Mouse (Mus musculus) small intestine, adult 2 months (tissue): ENCODE measurements around the gene Tomm22. TPM values are rescaled to one million over a fixed set of nuclear protein-coding genes. Genes with fewer than 3 reads are reported as not detected.

Experiments used
- H3K27ac ChIP-seq: fragments of 200-500 bp; 2 replicates; pipeline ENCODE4 v1.5.1; 2012; ENCODE audit warnings: low read depth, low read length, control low read depth, inconsistent platforms; ENCODE audit not compliant: insufficient read depth
- H3K27me3 ChIP-seq: fragments of 200-500 bp; 2 replicates; pipeline ENCODE4 v1.6.1; 2012; ENCODE audit warnings: mild to moderate bottlenecking, moderate library complexity, low read length, inconsistent platforms; ENCODE audit not compliant: control insufficient read depth, insufficient read depth
- H3K36me3 ChIP-seq: fragments of 200-500 bp; 2 replicates; pipeline ENCODE4 v1.6.1; 2012; ENCODE audit warnings: mild to moderate bottlenecking, low read length, control low read depth, inconsistent platforms; ENCODE audit not compliant: control insufficient read depth, insufficient read depth
- H3K4me1 ChIP-seq: fragments of 200-500 bp; 2 replicates; pipeline ENCODE4 v1.6.1; 2012; ENCODE audit warnings: low read length, inconsistent platforms, mixed read lengths; ENCODE audit not compliant: control insufficient read depth, insufficient read depth, insufficient read length
- H3K4me3 ChIP-seq: fragments of 200-500 bp; 2 replicates; pipeline ENCODE4 v1.5.1; 2012; ENCODE audit warnings: low read depth, mild to moderate bottlenecking, control low read depth, inconsistent platforms, low read length, moderate library complexity
- CTCF ChIP-seq: fragments of 200-500 bp; IDR thresholded peaks from 2 replicates; pipeline ENCODE4 v1.5.1; 2012; ENCODE audit warnings: low read depth, mild to moderate bottlenecking, control low read depth, inconsistent platforms, low read length, moderate library complexity, mixed read lengths; ENCODE audit not compliant: insufficient replicate concordance, insufficient read length; ENCODE audit errors: extremely low read depth
- POLR2A ChIP-seq: fragments of 200-500 bp; IDR thresholded peaks from 2 replicates; pipeline ENCODE4 v1.6.1; 2012; ENCODE audit warnings: low read depth, mild to moderate bottlenecking, control low read depth, inconsistent platforms, low read length, moderate library complexity
- WGBS: fragments of 180-500 bp; shearing (Covaris S2); methylation state at CpG from one replicate; pipeline ENCODE4 v1.1.7; 2018; 5-methylcytosine and 5-hydroxymethylcytosine counted together
- polyA plus RNA-seq: library from polyadenylated mRNA; depleted of rRNA; stranded (reverse); fragments of >200 nt; gene quantifications from 2 replicates; pipeline ENCODE4 v1.2.3, GENCODE M21; 2012; rRNA removed

Tomm22 gene
- polyA plus RNA-seq, 1 experiment: 21.7 TPM

- TF ChIP-seq POLR2A (no peak), CTCF (no peak)
- Histone ChIP-seq H3K27me3 (no peaks in the 10 kb centered on the region), H3K4me3 (no peak overlapping the region), H3K36me3 (peaks cover 33% of the 10 kb centered on the region), H3K4me1 (no peaks in the 10 kb centered on the region), H3K27ac (no peak overlapping the region)
- WGBS: 86% methylated on average over 17 of the region's 17 CpGs
Observed at GRCm38 (mm10) chr15:79706603-79707214, 36.0 kb downstream of the Tomm22 start.

- no peaks in the 10 kb centered on the region for H3K27me3 ChIP-seq
- no peak overlapping the region for H3K27ac ChIP-seq
- no peak overlapping the region for H3K4me3 ChIP-seq
- H3K36me3 ChIP-seq: peaks cover 46% of the 10 kb centered on the region
- TF ChIP-seq POLR2A (no peak), CTCF (no peak)
- no peaks in the 10 kb centered on the region for H3K4me1 ChIP-seq
- 93% methylated on average over 5 of the region's 5 CpGs for whole genome bisulfite sequencing
Observed at GRCm38 (mm10) chr15:79708229-79708822, 37.7 kb downstream of the Tomm22 start.

- Histone ChIP-seq H3K36me3 (peaks cover 76% of the 10 kb centered on the region), H3K4me3 (no peak overlapping the region), H3K27me3 (no peaks in the 10 kb centered on the region), H3K4me1 (no peaks in the 10 kb centered on the region), H3K27ac (no peak overlapping the region)
- TF ChIP-seq POLR2A (no peak), CTCF (no peak)
- 92% methylated on average over 7 of the region's 7 CpGs for WGBS
Observed at GRCm38 (mm10) chr15:79715646-79716045, 45.0 kb downstream of the Tomm22 start.

GRCm38 (mm10) chr15:79716710-79717109 is 46.0 kb downstream of the Tomm22 start:
- no peaks in the 10 kb centered on the region for H3K27me3 ChIP-seq
- 93% methylated on average over 6 of the region's 6 CpGs for WGBS
- no peak for TF ChIP-seq CTCF
- TF ChIP-seq POLR2A: no peak

GRCm38 (mm10) chr15:79720267-79720666 is 49.6 kb downstream of the Tomm22 start:
- no peak overlapping the region for H3K4me3 ChIP-seq
- TF ChIP-seq POLR2A (no peak), CTCF (no peak)
- no peaks in the 10 kb centered on the region for H3K27me3 ChIP-seq
- WGBS: 91% methylated on average over 8 of the region's 8 CpGs
- peaks cover 51% of the 10 kb centered on the region for H3K36me3 ChIP-seq
- no peaks in the 10 kb centered on the region for H3K4me1 ChIP-seq
- H3K27ac ChIP-seq: no peak overlapping the region

More at GRCm38 (mm10) chr15:79716710-79717109, 46.0 kb downstream of the Tomm22 start:
- Histone ChIP-seq H3K4me1 (no peaks in the 10 kb centered on the region), H3K36me3 (peaks cover 72% of the 10 kb centered on the region), H3K4me3 (no peak overlapping the region), H3K27ac (no peak overlapping the region)

GRCm38 (mm10) chr15:79720796-79721195 is 50.1 kb downstream of the Tomm22 start:
- TF ChIP-seq POLR2A (no peak), CTCF (no peak)
- H3K36me3 ChIP-seq: peaks cover 50% of the 10 kb centered on the region
- no peak overlapping the region for H3K27ac ChIP-seq

More at GRCm38 (mm10) chr15:79720796-79721195, 50.1 kb downstream of the Tomm22 start:
- Histone ChIP-seq H3K4me3 (no peak overlapping the region), H3K27me3 (no peaks in the 10 kb centered on the region), H3K4me1 (no peaks in the 10 kb centered on the region)
- 83% methylated on average over 4 of the region's 4 CpGs for WGBS

Other genes starting within 250 kb of the Tomm22 start
- gene Csnk1e, start 215.3 kb upstream of the Tomm22 start, polyA plus RNA-seq: 14.7 and 25.9 TPM in 2 replicates
- gene Kcnj4, start 165.6 kb upstream of the Tomm22 start, polyA plus RNA-seq: not detected in 2 replicates
- 9.0 and 10.5 TPM in 2 replicates for gene Kdelr3, start 154.4 kb upstream of the Tomm22 start, polyA plus RNA-seq
- gene Ddx17, start 124.1 kb upstream of the Tomm22 start, polyA plus RNA-seq: 66.0 and 108 TPM in 2 replicates
- 0.08 TPM in 1 of 2 replicates, not detected in the other for gene Dmc1, start 65.8 kb upstream of the Tomm22 start, polyA plus RNA-seq
- gene Fam227a, start 11.9 kb upstream of the Tomm22 start, polyA plus RNA-seq: 0.06 and 0.25 TPM in 2 replicates
- 3.1 and 5.6 TPM in 2 replicates for gene Cby1, start 11.7 kb upstream of the Tomm22 start, polyA plus RNA-seq
- gene Josd1, start 17.1 kb downstream of the Tomm22 start, polyA plus RNA-seq: 9.5 and 14.2 TPM in 2 replicates
- 18.6 and 34.9 TPM in 2 replicates for gene Gtpbp1, start 20.0 kb downstream of the Tomm22 start, polyA plus RNA-seq
- gene Sun2, start 71.7 kb downstream of the Tomm22 start, polyA plus RNA-seq: 12.1 and 18.5 TPM in 2 replicates
- gene Dnal4, start 107.0 kb downstream of the Tomm22 start, polyA plus RNA-seq: 8.6 and 18.7 TPM in 2 replicates
- 1.0 and 1.3 TPM in 2 replicates for gene Nptxr, start 133.9 kb downstream of the Tomm22 start, polyA plus RNA-seq
- 0.23 and 0.63 TPM in 2 replicates for gene Npcd, start 163.4 kb downstream of the Tomm22 start, polyA plus RNA-seq
- gene Cbx6, start 163.8 kb downstream of the Tomm22 start, polyA plus RNA-seq: 11.1 and 19.9 TPM in 2 replicates
- gene Apobec3, start 220.8 kb downstream of the Tomm22 start, polyA plus RNA-seq: 9.3 and 21.1 TPM in 2 replicates